Mouse (Mus musculus) adrenal gland, postnatal 14 days (tissue): ENCODE measurements around the gene Lfng. TPM values are rescaled to one million over a fixed set of nuclear protein-coding genes. Genes with fewer than 3 reads are reported as not detected.

Source experiments
- DNase-seq: peaks from one replicate; pipeline ENCODE4 v3.0.0; 2021; ENCODE audit warnings: mixed read lengths
- long read RNA-seq, 2 experiments: library from polyadenylated mRNA; stranded (forward); transcript quantifications; one replicate each; pipeline ENCODE4 v2.0.0; 2021
- total RNA-seq: library from RNA; stranded (reverse); gene quantifications from 2 replicates; pipeline ENCODE4 v1.2.3, GENCODE M21; 2021

Gene Lfng
- 13.7 and 26.8 TPM in 2 replicates for total RNA-seq
- long read RNA-seq, experiment 1, transcript Lfng-201 (8 exons, 2,305 nt), result major isoform, 27 of 28 reads
- long read RNA-seq, experiment 1, partial matches to known transcripts, result 0 of 28 reads
- long read RNA-seq, experiment 1, other reads (novel, unspliced or antisense), result 1 of 28 reads
- long read RNA-seq, experiment 2, transcript Lfng-201 (8 exons, 2,305 nt), result major isoform, 19 of 20 reads
- long read RNA-seq, experiment 2, partial matches to known transcripts, result 0 of 20 reads
- long read RNA-seq, experiment 2, other reads (novel, unspliced or antisense), result 0 of 20 reads

DNA sequence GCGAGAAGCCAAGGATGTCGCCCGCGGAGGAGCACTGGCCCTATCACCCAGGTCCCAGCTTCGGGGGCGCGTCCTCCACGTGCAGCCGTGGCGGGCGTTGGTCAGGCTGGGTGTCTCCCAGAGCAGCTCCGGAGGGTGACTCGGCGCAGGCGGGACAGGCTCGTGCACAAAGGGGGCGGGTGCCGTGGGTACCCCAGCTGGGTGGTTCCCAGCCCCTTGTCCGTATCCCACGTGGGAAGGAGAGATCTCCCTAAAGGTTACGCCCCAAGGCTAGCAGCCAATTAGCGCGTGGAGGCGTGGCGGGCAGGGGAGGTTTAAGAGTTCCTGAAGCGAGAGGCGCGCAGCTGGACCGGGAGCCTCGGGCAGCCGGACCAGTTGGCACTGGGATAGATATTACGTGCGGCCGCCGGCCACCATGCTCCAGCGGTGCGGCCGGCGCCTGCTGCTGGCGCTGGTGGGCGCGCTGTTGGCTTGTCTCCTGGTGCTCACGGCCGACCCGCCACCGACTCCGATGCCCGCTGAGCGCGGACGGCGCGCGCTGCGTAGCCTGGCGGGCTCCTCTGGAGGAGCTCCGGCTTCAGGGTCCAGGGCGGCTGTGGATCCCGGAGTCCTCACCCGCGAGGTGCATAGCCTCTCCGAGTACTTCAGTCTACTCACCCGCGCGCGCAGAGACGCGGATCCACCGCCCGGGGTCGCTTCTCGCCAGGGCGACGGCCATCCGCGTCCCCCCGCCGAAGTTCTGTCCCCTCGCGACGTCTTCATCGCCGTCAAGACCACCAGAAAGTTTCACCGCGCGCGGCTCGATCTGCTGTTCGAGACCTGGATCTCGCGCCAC, at the start of gene Lfng:
Gene Lfng, plus strand, starts transcription at position 320 of the 835 bp plus-strand sequence.
- peak; percentile 94 for DNase-seq

DNA sequence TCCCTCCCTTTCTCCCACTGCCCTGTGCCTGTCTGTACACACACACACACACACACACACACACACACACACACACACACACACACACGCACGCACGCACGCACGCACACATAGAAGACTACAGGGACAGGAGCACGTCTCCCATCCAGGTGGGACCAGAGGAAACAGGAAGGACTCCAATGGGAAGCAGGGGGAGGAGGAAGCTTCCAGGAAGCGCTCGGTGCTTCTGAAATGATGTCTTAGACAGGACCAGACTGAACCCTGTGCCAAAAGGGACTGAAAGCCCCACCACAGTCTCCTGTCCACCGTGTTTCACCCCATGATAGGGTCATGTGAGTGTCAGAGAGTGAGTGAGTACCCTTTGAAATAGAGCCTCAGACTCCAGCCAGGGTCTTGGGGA, 44.5 kb upstream of the Lfng start:
- no peak for DNase-seq

DNA sequence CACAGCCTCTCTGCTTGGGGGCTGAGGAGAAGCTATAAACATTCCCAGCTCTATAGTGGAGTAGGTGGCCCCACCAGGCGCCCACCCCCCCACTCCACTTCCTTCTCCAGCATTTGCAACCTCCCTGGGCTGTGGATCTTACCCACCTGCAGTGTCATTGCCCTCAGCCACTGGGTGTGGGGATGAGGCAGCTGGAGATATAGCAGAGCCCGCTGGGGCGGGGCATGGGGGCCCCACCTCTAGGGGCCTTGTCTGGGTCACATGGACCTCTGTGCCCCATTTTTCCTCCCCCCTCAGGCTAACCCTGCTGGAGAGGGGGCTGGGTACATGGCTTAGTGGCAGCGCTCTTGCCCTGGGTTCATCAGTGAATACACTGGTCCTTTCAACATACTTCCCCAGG, 42.2 kb upstream of the Lfng start, which contains the start of gene Grifin:
Gene Grifin, minus strand, starts transcription at position 176 of the 400 bp plus-strand sequence.
- no peak for DNase-seq

DNA sequence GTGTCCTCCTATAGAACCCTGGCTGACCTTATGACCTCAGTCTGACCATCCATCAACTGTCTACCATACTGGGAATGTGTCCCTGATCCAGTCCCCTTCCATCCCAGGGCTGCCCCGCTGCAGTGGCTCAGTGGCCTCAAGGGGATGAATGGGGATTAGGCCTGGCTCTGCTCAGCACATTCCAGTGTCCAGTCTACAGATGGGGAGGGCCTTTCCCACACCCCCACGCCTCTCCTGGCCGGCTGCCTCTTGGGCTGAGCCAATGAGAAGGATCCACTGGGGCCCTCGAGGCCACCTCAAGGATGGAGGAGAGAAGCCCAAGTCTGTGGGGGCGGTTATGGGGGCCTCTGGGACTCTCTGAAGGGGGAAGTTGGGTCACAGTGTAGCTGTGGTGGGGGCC, 41.7 kb upstream of the Lfng start:
- DNase-seq, result peak; percentile 65

DNA sequence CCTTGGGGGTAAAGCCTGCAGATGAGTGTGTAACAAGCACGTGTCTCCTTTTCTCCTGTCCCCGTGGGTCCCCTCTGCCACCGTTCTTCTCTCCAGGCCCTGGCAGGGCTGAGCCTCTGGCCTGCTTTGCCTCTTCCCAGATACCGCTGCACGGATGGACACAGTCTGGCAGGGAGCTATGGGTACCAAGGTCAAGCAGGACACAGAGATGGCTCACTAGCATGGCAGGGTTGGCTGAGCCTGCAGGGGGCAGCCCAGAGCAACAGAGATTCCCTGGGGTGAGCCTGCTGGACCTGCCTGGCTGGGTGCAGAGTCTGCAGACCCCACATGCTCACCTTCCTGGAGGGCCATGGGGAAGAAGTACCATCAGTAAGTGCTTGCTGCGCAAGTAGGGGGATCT, 41.3 kb upstream of the Lfng start:
- peak; percentile 81 for DNase-seq

DNA sequence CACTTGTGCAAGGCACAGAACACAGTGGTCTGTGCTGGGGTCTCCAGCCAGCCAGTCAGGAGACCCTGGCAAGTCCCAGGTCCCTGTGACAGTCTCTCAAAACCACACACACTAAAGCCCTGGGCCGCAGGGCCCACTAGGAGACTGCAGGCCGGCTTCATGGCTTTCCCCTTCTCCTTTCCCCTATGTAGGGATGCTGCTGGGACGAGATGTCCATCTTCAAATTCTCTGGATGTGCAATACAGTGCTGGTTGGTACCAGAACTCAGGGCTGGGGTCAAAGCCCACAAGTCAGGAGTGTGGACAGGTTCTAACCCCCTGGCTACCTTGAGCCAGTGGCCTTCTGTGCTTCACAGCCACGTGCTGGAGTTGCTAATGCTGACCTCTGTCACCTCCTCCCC, 40.8 kb upstream of the Lfng start:
- no peak for DNase-seq

DNA sequence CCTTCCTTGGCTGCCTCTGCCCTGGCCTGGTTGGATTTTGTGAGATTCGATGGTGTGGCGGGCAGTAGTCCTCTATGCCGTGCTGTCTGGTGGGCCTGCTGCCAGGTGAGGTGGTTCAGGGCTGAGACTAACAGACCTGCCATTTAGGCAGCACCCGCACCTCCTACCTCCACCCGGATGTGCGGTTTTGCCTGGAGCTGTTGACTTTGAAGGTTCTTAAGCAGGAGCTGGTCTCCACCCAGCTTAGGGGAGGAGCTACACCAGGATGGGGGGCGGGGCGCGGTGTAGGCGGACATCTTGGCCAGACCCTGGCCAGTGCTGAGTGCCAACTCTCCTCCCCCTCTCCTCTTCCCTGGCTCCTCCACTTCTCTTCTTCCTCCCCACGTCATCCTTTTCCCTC, 39.8 kb upstream of the Lfng start:
- peak; percentile 86 for DNase-seq

DNA sequence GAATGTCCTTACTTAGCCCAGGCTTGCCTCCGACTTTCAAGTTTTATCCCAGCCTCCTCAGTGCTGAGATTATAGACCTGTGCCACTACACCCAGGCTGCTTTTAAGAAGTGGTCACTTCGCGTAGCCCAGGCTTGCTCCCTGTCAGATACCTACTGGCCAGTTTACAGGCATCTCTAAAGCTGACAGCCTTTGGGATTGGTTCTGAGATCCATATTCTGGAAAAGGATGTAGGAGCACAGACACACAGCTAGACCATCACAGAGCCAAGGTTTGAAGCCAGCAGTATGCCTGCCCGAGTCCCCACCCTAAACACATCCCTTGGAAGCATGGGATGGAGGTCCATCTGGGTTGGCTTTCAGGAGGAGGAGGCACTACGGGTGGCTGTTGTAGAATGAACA, 39.4 kb upstream of the Lfng start:
- no peak for DNase-seq

DNA sequence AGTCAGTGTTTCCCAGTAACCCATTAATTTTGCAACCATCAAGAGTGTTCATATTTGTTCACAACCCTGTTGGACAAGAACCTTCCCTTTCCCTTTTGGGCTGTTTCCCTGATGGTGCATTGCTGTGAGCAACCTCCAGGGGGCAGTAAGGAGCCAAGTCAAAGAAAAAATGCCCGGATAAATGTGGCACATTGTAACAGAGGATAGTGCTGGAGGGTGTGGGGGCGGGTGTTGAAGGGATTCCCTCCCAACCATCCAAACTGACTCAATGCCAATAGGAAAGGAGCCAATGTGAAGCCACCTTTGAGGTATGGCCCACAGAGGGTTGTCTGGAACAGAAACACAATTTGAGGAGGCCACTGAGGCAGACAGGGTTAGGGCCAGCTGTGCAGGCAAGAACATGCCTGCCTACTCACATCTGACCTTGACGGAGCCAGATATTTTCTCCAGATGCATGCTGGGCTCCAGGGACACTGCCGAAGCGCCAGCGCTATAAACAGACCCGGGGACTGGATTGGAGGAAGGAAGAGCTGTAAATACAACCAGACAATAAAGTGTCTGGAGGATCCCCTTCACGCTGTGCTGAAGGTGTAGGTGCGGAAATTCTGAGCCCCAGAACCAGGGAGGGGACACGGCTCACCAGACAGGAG, 38.7 kb upstream of the Lfng start:
- peak; percentile 78 for DNase-seq

DNA sequence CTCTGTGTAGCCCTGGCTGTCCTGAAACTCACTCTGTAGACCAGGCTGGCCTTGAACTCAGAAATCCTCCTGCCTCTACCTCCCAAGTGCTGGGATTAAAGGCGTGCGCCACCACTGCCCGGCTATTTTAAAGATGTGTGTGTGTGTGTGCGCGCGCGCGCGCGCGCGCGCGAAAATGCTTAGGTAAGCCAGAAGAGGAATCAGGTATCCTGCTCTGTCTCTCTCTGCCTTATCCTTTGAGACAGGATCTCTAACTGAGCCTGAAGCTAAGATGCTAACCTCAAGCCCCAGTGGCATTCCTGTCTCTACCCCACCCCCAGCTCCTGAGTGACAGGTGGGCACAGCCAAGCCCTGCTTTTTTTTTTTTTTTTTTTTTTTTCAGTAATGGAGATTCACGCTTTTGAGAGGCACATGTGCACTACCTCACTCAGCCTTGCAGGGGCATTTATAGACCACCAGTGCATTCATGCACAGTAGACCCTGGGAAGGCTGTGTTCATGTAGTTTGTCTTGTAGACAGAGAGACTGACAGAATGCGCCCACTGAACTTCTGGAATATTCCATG, 38.0 kb upstream of the Lfng start:
- DNase-seq, result no peak

DNA sequence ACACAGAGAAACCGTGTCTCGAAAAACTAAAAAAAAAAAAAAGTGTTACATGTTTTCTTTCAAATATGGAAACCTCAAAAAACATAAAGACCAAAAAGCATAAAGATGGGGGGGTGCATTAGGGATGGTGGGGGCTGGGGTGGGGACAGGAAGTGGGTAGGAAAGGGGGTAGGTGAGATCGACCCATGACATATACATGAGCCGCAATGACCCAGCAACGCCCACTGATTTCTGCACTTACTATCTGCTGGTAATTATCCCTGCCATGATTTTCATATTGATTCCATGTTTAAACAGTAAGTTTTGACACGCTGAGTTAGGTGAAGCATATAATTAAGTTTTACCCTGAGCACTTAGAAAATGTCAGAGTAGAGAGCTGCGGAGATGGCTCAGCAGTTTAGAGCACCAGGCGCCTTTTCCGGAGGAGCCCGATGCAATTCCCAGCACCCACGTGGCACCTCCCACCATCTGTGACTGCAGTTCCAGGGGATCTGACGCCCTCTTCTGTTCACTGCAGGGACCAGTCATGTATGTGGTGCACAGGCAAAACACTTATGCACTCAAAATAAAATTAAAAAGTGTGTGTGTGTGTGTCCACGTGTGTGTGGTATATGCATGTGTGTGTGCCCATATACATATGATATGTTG, 36.8 kb upstream of the Lfng start:
- DNase-seq, result no peak

DNA sequence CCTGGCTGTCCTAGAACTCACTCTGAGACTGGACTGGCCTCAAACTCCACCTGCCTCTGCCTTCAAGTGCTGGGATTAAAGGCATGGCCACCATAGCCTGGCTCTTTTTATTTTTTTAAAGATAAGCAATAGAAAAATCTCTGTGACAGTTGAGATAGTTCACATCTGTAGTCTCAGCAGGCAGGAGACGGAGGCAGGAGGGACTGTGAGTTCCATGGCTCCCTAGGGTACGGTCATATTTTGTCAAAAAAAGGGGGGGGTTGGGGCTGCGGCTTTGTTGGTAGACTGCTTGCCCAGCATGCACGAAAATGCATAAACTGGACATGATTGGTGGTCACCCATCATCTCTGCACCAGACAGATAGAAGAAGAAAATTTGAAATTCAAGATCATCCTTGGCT, 35.9 kb upstream of the Lfng start:
- DNase-seq, result no peak

DNA sequence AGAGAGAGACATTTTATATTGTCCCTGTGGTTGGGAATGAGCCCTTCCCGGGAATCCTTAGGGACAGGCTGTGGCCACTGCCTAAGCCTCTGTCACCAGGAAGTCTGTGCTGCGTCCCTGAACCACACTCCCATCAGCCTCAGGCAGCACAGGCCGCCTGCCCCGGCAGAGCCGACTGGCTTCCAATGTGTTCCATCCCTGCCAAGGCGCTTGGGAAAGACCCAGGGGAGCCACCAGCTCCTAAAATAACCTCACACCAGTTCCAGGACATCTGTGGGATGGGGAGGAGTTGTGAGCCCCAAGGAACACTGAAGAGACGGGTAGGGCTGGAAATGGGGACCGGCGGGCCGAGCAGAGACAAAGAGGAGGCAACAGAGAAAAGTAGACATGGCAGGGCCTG, 35.4 kb upstream of the Lfng start:
- peak; percentile 80 for DNase-seq

DNA sequence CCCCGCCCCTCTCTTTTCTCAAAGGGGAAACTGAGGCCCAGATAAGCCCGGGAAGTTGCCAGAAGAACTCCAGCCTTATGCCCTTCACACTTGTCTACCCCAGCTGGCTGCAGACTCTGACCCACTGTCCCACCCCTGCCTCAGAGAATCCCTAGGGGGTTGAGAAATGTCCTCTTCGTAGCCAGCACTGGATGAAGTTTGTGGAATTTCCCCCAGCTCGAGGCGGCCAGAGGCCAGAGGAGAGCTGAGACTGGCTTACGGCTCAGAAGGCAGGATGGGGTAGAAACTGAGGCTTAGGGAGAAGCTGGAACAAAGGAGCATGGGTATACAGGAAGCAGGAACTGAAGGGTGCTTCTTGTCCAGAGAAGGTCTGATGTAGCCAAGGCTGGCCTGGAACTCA, 34.5 kb upstream of the Lfng start:
- peak; percentile 62 for DNase-seq

DNA sequence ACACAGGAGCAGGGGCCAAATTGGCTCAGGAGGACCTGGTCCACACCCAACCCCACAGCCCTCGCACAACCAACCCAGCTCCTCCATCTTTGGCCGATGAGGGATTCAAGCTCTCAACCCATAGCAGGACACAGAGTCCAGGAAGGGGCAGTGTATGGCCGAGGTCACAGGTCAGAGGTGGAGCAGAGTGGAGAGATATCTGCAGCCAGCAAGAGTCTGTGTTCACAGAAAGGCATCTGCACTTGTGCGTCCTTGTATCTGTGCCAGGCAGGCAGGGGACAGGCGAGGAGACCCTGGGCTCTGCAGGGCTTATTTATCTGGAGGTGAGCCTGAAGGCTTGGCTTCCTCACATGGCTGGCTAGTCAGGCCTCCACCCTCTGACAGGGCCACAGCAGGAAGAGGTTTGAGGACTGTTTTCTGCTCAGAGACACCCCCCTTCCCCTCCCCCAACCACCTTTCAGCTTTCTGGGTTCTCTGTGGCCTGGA, 31.7 kb upstream of the Lfng start:
- peak; percentile 40 for DNase-seq

DNA sequence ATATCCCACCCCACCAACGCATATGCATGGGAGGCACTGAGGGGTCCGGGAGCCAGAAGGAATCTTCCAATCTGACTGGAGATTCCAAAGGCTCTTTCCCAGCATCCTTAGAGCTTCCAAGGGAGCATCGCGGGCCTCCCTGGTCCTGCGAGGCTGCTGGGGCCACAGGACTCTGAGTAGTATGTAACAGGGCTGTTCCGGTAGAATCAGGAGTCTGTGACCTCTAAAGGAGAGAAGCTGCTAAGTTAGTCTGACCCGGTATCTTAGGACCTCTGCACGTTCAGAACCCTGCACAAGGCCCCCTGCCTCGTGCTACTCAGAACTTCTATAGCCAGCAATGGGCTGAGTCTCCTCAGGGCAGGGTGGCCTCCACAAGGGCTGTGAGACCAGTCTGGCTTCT, 27.9 kb upstream of the Lfng start:
- DNase-seq, result no peak

DNA sequence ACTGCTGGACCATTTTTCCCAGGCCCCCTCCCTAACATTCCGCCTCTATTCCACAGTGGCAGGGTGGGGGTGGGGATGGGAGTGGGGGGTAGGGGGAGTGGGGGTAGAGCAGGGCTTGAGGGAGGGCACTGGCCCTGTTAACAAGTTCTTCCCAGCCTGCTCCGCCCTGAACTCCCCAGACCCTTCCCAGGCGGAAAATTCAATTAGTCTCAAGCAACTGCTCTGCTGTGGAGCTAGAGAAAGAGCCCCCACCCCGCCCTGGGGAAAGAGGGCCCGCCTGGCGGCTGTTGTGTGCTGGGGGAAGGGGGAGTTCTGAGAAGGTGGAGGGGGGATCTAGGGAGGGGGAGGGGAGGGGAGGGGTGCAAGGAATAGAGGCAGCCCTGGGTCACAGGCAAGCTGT, 27.3 kb upstream of the Lfng start:
- DNase-seq, result no peak

DNA sequence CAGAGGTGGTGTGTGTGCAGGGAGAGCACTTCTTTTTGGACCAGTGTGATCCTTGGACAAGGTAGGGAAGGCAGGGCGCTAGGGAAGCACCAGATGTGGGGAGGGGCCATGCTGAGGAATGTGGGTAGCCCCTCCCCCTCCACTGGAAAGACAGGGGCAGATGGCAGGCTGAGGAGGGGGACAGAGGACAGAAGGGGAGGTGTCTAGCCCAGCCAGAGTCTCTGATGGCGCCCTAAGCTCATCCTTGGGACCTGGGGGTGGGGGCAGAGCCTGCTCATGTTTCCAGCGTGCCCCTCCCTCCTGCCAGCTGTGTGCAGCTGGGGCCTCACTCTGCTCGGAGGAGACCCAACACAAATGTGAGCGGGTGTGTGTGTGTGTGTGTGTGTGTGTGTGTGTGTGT, 25.6 kb upstream of the Lfng start:
- DNase-seq, result no peak

DNA sequence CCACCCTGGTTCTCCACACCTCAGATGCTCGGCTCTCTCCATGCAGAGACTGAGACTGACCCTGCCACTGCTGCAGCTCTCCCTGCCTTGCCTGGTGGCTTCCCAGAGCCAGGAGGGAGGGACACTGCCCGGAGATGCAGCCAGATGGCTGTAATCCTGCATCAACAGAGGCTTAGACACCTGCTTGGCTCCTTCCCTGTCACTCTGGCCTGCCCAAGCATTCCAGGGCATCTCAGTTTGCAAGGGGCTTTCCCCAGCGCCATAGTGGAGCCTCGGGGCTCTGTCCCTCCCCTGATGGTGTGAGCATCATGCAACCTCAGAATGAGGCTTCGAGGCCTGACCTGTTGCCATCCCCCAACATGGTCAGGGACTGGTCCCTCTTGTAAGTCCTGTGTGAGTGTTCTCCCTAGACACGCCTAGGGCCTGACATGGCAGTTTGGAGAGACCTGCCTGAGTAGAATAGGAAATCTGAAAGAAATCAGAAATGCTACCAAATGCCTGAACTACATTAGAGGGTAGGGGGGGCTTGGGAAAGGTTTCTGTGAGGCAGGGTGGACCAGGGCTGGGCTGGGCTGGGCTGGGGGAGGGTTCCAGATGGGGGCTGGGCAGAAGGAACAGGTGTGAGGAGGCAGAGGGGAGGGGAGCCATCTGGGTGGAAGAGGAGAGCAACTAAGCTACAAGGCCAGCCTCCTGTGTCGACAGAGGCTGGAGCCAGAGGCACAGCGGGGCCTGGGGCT, 24.0 kb upstream of the Lfng start:
- no peak for DNase-seq

DNA sequence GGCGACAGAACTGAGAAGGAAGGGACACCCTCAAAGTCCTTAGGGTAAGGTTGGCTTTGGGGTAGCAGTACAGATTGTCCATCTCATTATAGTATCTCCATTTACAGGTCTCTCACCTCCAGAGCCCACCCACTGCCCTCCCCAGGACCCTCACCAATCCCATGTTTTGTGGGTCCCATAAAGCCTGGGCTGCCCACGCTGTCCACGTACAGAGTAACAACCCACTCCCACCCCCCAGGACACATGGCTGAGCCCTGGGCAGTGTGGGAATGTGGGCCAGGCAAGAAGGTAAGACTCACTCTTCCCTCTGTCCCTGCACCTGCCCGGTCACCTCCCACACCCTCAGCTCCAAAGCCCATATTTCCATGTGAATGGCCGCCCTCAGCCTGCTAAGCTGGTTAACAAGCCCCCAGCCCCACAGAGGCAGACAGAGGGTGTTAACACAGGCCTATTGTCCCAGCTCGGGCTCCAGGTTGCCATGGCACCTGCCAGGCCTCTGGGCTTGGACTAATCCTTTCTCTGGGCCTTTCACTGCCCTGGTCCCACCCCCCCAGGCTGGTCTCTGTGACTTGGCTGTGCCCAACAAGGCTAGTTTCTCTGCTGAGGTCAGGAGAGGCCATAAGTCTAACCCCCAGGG, 23.3 kb upstream of the Lfng start:
- DNase-seq, result no peak
